Mouse (Mus musculus): ENCODE results near the gene Rep15. TPM values are rescaled to one million over a fixed set of nuclear protein-coding genes. Genes with fewer than 3 reads are reported as not detected.

Gene Rep15
- polyA plus RNA-seq, 1 experiment from 2014 or later = 1.1 TPM

DNA sequence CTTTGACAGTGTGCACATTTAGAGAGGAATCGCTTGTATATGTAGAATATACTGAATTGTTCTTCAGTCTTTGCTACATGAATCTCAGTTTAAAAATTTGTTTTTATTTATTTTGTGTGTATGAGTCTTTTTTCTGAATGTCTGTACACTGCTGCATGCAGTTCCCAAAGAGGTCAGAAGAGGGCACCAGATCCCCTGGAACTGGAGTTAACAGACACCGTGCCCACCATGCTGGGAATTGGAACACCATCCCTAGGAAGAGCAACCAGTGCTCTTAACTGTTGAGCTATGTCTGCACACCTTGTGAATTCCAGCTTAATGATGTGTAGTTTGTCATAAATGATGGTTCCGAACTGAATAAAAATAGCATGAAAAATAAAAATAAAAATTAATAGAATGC, 24.2 kb upstream of the Rep15 start:
- H3K36me3 ChIP-seq (ENCODE audit: control insufficient read depth, insufficient read depth, low read length) = peaks cover 23% of the 10 kb centered on the region
- H3K4me3 ChIP-seq (ENCODE audit: low read depth, low read length) = no peak overlapping the region
- H3K4me1 ChIP-seq (ENCODE audit: control insufficient read depth, insufficient read depth, low read length) = no peaks in the 10 kb centered on the region
- no peak overlapping the region for H3K4me2 ChIP-seq
- 68% methylated on average over 3 of the region's 3 CpGs for WGBS (ENCODE audit: insufficient replicate concordance)
- H3K9me3 ChIP-seq (replicated peaks; ENCODE audit: control insufficient read depth, low read length) = no peaks in the 10 kb centered on the region
- no peak overlapping the region for H3K27ac ChIP-seq (ENCODE audit: low read depth, low read length)
- no peak for ATAC-seq (replicated peaks; ENCODE audit: insufficient number of reproducible peaks, low FRiP score, low TSS enrichment)
- H3K9ac ChIP-seq (ENCODE audit: low read depth, low read length) = no peak overlapping the region
- H3K27me3 ChIP-seq (ENCODE audit: control insufficient read depth, insufficient read depth, low read length) = no peaks in the 10 kb centered on the region

DNA sequence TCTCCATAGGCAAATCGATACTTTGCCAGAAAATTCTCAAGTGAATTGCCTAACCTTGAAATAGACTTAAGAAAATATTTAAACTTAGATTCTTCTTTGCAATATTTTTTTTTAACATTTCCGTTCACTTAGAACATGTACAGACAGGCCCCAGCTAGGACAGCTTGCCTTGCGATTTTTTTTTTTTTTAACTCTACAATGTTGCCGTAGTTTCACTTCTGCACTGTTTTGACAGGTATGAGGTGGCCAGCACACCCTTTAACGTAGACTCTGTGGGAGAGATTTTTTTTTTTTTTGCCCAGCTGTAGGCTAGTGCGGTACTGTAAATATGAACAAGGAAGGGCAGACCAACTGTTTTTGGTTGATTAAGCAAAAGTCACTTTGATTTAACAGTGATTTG, 22.0 kb upstream of the Rep15 start:
- no peak overlapping the region for H3K27ac ChIP-seq (ENCODE audit: low read depth, low read length)
- WGBS (ENCODE audit: insufficient replicate concordance) = 88% methylated on average over 6 of the region's 6 CpGs
- peaks cover 23% of the 10 kb centered on the region for H3K36me3 ChIP-seq (ENCODE audit: control insufficient read depth, insufficient read depth, low read length)
- H3K4me1 ChIP-seq (ENCODE audit: control insufficient read depth, insufficient read depth, low read length) = no peaks in the 10 kb centered on the region
- no peak overlapping the region for H3K9ac ChIP-seq (ENCODE audit: low read depth, low read length)
- no peak for ATAC-seq (replicated peaks; ENCODE audit: insufficient number of reproducible peaks, low FRiP score, low TSS enrichment)
- H3K9me3 ChIP-seq (replicated peaks; ENCODE audit: control insufficient read depth, low read length) = no peaks in the 10 kb centered on the region
- no peaks in the 10 kb centered on the region for H3K27me3 ChIP-seq (ENCODE audit: control insufficient read depth, insufficient read depth, low read length)
- H3K4me2 ChIP-seq = no peak overlapping the region
- no peak overlapping the region for H3K4me3 ChIP-seq (ENCODE audit: low read depth, low read length)

DNA sequence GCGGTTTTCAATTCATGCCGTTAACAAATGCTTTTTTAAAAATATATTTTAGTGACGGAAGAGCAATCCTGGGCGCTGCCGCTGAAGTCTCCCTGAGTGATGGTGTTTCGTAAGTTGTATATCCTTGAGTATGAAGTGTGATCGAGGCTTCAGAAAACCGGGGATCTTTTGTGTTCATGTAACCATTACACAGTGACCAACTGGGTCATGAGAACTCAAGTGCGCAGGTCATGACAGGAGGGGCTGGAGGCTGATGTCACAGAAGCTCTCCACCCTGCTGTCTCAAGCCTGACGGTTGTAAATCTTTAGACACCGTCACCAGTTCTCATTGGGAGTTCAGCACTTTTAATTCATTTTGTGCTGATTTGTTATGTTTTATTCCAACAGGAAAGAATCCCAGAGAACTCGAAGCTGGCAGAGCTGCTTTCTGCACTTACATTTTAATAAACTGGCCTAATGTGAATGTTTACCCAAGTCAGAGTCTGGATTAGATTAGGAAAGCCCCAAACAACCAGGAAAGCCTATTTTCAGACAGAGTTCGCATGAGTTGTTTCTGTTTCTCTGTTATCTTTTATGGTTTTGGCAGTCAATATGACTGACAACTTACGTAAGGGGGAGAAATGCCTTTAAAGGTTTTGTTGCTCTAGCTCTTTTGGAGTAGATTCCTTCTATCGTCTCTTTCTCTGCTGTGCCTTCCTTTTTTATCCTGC, 21.4 kb upstream of the Rep15 start:
- H3K27ac ChIP-seq (ENCODE audit: low read depth, low read length) = no peak overlapping the region
- H3K9ac ChIP-seq (ENCODE audit: low read depth, low read length) = no peak overlapping the region
- ATAC-seq (replicated peaks; ENCODE audit: insufficient number of reproducible peaks, low FRiP score, low TSS enrichment) = no peak
- no peak overlapping the region for H3K4me2 ChIP-seq
- H3K27me3 ChIP-seq (ENCODE audit: control insufficient read depth, insufficient read depth, low read length) = no peaks in the 10 kb centered on the region
- 81% methylated on average over 15 of the region's 15 CpGs for WGBS (ENCODE audit: insufficient replicate concordance)
- no peaks in the 10 kb centered on the region for H3K4me1 ChIP-seq (ENCODE audit: control insufficient read depth, insufficient read depth, low read length)
- H3K36me3 ChIP-seq (ENCODE audit: control insufficient read depth, insufficient read depth, low read length) = peaks cover 23% of the 10 kb centered on the region
- H3K4me3 ChIP-seq (ENCODE audit: low read depth, low read length) = no peak overlapping the region
- H3K9me3 ChIP-seq (replicated peaks; ENCODE audit: control insufficient read depth, low read length) = no peaks in the 10 kb centered on the region

DNA sequence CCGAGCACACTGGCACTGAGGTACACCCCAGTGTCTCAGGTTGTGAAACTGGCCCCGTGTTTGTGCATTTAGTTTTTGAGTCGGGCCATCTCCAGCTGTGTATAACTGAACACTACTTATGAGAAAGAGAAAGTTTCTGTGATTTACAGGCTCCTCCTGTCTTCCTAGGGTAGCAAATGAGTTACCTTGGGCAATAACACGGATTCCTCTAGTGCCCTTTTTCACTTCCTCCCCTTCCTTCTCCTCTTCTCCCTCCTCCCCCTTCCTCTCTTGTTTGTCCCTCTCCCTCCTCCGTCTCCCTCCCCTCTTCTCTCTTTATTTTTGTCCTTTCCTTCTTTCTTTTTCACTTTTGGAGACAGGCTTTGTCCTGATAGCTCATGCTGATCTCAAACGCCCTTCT, 20.8 kb upstream of the Rep15 start:
- Histone ChIP-seq H3K27me3 (ENCODE audit: control insufficient read depth, insufficient read depth, low read length) (no peaks in the 10 kb centered on the region), H3K9ac (ENCODE audit: low read depth, low read length) (no peak overlapping the region), H3K4me1 (ENCODE audit: control insufficient read depth, insufficient read depth, low read length) (no peaks in the 10 kb centered on the region), H3K4me2 (no peak overlapping the region), H3K36me3 (ENCODE audit: control insufficient read depth, insufficient read depth, low read length) (peaks cover 22% of the 10 kb centered on the region), H3K27ac (ENCODE audit: low read depth, low read length) (no peak overlapping the region), H3K9me3 (replicated peaks; ENCODE audit: control insufficient read depth, low read length) (no peaks in the 10 kb centered on the region), H3K4me3 (ENCODE audit: low read depth, low read length) (no peak overlapping the region)
- no peak for ATAC-seq (replicated peaks; ENCODE audit: insufficient number of reproducible peaks, low FRiP score, low TSS enrichment)
- 77% methylated on average over 6 of the region's 6 CpGs for WGBS (ENCODE audit: insufficient replicate concordance)

DNA sequence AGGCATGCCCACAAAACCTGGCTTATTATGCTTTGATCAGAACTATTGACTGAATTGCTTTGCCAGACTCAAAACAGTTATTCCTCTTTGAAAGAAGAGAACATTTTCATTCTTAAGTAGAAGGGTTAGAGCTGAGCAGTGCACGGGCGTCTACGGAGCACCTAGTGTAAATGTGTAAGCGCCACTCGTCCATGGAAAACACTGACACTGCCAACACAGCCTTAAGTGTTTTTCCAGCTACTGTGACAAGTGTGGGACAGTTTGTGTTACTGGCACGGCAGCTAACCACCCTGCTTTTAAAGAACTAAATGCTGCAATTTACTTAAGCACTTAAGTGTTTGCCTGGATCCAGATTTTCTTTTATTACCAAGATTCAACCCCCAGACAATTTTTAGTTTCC, 20.4 kb upstream of the Rep15 start:
- Histone ChIP-seq H3K36me3 (ENCODE audit: control insufficient read depth, insufficient read depth, low read length) (peaks cover 18% of the 10 kb centered on the region), H3K9me3 (replicated peaks; ENCODE audit: control insufficient read depth, low read length) (no peaks in the 10 kb centered on the region), H3K27ac (ENCODE audit: low read depth, low read length) (no peak overlapping the region), H3K4me3 (ENCODE audit: low read depth, low read length) (no peak overlapping the region), H3K9ac (ENCODE audit: low read depth, low read length) (no peak overlapping the region), H3K4me1 (ENCODE audit: control insufficient read depth, insufficient read depth, low read length) (no peaks in the 10 kb centered on the region), H3K4me2 (no peak overlapping the region), H3K27me3 (ENCODE audit: control insufficient read depth, insufficient read depth, low read length) (no peaks in the 10 kb centered on the region)
- ATAC-seq (replicated peaks; ENCODE audit: insufficient number of reproducible peaks, low FRiP score, low TSS enrichment) = no peak
- WGBS (ENCODE audit: insufficient replicate concordance) = 70% methylated on average over 6 of the region's 6 CpGs

- Histone ChIP-seq H3K4me3 (ENCODE audit: low read depth, low read length) (no peak overlapping the region), H3K9me3 (replicated peaks; ENCODE audit: control insufficient read depth, low read length) (no peaks in the 10 kb centered on the region), H3K27me3 (ENCODE audit: control insufficient read depth, insufficient read depth, low read length) (no peaks in the 10 kb centered on the region), H3K36me3 (ENCODE audit: control insufficient read depth, insufficient read depth, low read length) (peaks cover 8% of the 10 kb centered on the region), H3K4me1 (ENCODE audit: control insufficient read depth, insufficient read depth, low read length) (no peaks in the 10 kb centered on the region), H3K4me2 (no peak overlapping the region), H3K9ac (ENCODE audit: low read depth, low read length) (no peak overlapping the region), H3K27ac (ENCODE audit: low read depth, low read length) (no peak overlapping the region)
- 85% methylated on average over 1 of the region's 1 CpGs for WGBS (ENCODE audit: insufficient replicate concordance)
- ATAC-seq (replicated peaks; ENCODE audit: insufficient number of reproducible peaks, low FRiP score, low TSS enrichment) = no peak
Measured at GRCm38 (mm10) chr6:147013546-147013945, 18.8 kb upstream of the Rep15 start.

DNA sequence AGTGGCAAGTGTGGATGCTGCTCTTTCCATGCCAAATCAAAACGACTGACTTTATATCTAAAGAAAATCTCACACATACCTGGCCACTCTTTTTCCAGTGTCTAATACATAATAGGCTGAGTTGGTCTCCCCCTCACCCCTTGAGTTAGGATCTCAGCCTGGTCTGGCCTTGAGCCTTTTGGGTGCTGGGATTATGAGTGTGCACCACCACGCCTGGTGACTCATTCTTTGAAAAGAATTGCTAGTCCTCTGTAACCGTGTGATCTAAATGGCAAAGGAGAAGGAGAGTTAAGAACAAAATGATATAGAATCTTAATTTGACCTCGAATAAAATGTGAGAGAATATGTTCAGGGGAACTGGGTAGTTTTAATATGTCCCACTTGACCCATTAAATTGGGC, 14.5 kb upstream of the Rep15 start:
- no peak for ATAC-seq (replicated peaks; ENCODE audit: insufficient number of reproducible peaks, low FRiP score, low TSS enrichment)
- H3K4me1 ChIP-seq (ENCODE audit: control insufficient read depth, insufficient read depth, low read length) = peaks cover 2% of the 10 kb centered on the region; the same call in 1 of the 2 replicates
- 81% methylated on average over 4 of the region's 4 CpGs for WGBS (ENCODE audit: insufficient replicate concordance)
- no peak overlapping the region for H3K4me2 ChIP-seq
- no peak overlapping the region for H3K4me3 ChIP-seq (ENCODE audit: low read depth, low read length)
- no peak overlapping the region for H3K27ac ChIP-seq (ENCODE audit: low read depth, low read length)
- H3K27me3 ChIP-seq (ENCODE audit: control insufficient read depth, insufficient read depth, low read length) = no peaks in the 10 kb centered on the region
- H3K9me3 ChIP-seq (replicated peaks; ENCODE audit: control insufficient read depth, low read length) = no peaks in the 10 kb centered on the region
- no peak overlapping the region for H3K9ac ChIP-seq (ENCODE audit: low read depth, low read length)
- peaks cover 11% of the 10 kb centered on the region; the same call in 1 of the 2 replicates for H3K36me3 ChIP-seq (ENCODE audit: control insufficient read depth, insufficient read depth, low read length)

DNA sequence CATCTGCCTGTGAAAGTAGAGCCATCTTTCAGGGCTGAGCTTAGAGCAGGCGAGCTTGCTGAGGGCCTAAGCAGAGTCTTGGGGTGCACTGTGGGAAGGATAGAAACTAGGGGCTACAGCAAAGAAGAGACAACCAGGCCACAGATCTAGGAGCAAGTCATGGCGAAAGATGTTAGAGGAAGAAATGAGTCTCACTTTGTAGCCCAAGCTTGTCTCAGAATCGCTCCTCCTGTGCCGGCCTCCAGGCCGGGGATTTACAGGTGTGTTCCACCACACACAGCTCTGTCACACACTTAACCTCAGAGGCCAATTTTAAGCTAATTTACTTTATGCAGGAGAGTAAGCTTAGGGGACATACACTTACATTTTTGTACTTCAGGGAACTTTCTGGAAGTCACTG, 14.0 kb upstream of the Rep15 start:
- no peaks in the 10 kb centered on the region for H3K27me3 ChIP-seq (ENCODE audit: control insufficient read depth, insufficient read depth, low read length)
- no peaks in the 10 kb centered on the region for H3K9me3 ChIP-seq (replicated peaks; ENCODE audit: control insufficient read depth, low read length)
- WGBS (ENCODE audit: insufficient replicate concordance) = 93% methylated on average over 5 of the region's 5 CpGs
- no peak overlapping the region for H3K4me3 ChIP-seq (ENCODE audit: low read depth, low read length)
- H3K4me1 ChIP-seq (ENCODE audit: control insufficient read depth, insufficient read depth, low read length) = peaks cover 2% of the 10 kb centered on the region; the same call in 1 of the 2 replicates
- no peak overlapping the region for H3K27ac ChIP-seq (ENCODE audit: low read depth, low read length)
- H3K4me2 ChIP-seq = no peak overlapping the region
- peaks cover 11% of the 10 kb centered on the region; the same call in 1 of the 2 replicates for H3K36me3 ChIP-seq (ENCODE audit: control insufficient read depth, insufficient read depth, low read length)
- no peak for ATAC-seq (replicated peaks; ENCODE audit: insufficient number of reproducible peaks, low FRiP score, low TSS enrichment)
- H3K9ac ChIP-seq (ENCODE audit: low read depth, low read length) = no peak overlapping the region

DNA sequence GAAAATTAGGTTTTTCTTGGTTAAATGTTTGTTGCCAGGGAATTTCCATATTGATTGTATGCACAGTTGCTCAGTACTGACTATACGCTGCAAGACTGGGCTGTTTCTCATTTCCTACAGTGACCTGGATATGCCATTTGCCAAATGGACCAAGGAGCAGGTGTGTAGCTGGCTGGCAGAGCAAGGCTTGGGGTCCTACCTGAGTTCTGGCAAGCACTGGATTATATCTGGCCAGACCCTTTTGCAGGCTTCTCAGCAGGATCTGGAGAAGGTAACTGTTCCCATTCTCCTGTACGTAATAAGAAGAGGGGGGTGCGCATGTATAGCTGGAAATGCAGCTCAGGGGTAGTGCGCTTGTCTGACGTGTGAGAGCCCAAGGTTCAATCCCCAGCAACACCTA, 11.2 kb upstream of the Rep15 start:
- peaks cover 15% of the 10 kb centered on the region for H3K36me3 ChIP-seq (ENCODE audit: control insufficient read depth, insufficient read depth, low read length)
- no peaks in the 10 kb centered on the region for H3K9me3 ChIP-seq (replicated peaks; ENCODE audit: control insufficient read depth, low read length)
- WGBS (ENCODE audit: insufficient replicate concordance) = 83% methylated on average over 5 of the region's 5 CpGs

More for the DNA sequence above, 11.2 kb upstream of the Rep15 start:
- no peak overlapping the region for H3K4me3 ChIP-seq (ENCODE audit: low read depth, low read length)
- H3K27ac ChIP-seq (ENCODE audit: low read depth, low read length) = no peak overlapping the region
- no peak for ATAC-seq (replicated peaks; ENCODE audit: insufficient number of reproducible peaks, low FRiP score, low TSS enrichment)
- no peak overlapping the region for H3K9ac ChIP-seq (ENCODE audit: low read depth, low read length)
- no peak overlapping the region for H3K4me2 ChIP-seq
- H3K4me1 ChIP-seq (ENCODE audit: control insufficient read depth, insufficient read depth, low read length) = peaks cover 2% of the 10 kb centered on the region; the same call in 1 of the 2 replicates
- H3K27me3 ChIP-seq (ENCODE audit: control insufficient read depth, insufficient read depth, low read length) = no peaks in the 10 kb centered on the region

Measured in heart, embryonic 11.5 days (tissue).